Mouse (Mus musculus) heart, embryonic 14.5 days (tissue): Measurements from ENCODE around the gene Slc16a6. TPM values are rescaled to one million over a fixed set of nuclear protein-coding genes. Genes with fewer than 3 reads are reported as not detected.
"Not testable (repeated sequence)": the region's sequence is repeated elsewhere in the genome, so short reads cannot be mapped to it uniquely, and the experiment has no call there.

ENCODE experiments used
- ATAC-seq: fragments of 200-750 bp; cut with Nextera tagmentation; 2 replicates; pipeline ENCODE4 v1.8.0; 2017; ENCODE audit warnings: low read depth, moderate TSS enrichment; ENCODE audit not compliant: insufficient number of reproducible peaks, insufficient read depth, low FRiP score
- H3K27ac ChIP-seq, 2 experiments: fragments of 200-500 bp in 1 of 2; fragments of 300-500 bp in 1 of 2; sonication (generic) in 1 of 2; replicated peaks in 1 of 2; 2 replicates each; pipeline ENCODE4 v1.5.1; 2012 to 2014; ENCODE audit warnings: low read depth in 2 of 2, low read length in 2 of 2, control low read depth in 1 of 2, mild to moderate bottlenecking in 1 of 2, mixed read lengths in 1 of 2; ENCODE audit not compliant: control insufficient read depth in 1 of 2, insufficient read depth in 1 of 2
- H3K27me3 ChIP-seq: fragments of 300-500 bp; sonication (generic); 2 replicates; pipeline ENCODE4 v1.6.1; 2014; ENCODE audit warnings: mild to moderate bottlenecking, low read length, control low read depth; ENCODE audit not compliant: control insufficient read depth, insufficient read depth
- H3K36me3 ChIP-seq: fragments of 300-500 bp; sonication (generic); 2 replicates; pipeline ENCODE4 v1.6.1; 2014; ENCODE audit warnings: mild to moderate bottlenecking, control low read depth, low read length, mixed read lengths; ENCODE audit not compliant: control insufficient read depth, insufficient read depth
- H3K4me1 ChIP-seq, 2 experiments: fragments of 200-500 bp in 1 of 2; fragments of 300-500 bp in 1 of 2; sonication (generic) in 1 of 2; 2 replicates each; pipeline ENCODE4 v1.6.1; 2012 to 2014; ENCODE audit warnings: low read length in 2 of 2, control low read depth in 1 of 2, mixed read lengths in 1 of 2; ENCODE audit not compliant: control insufficient read depth in 2 of 2, insufficient read depth in 2 of 2
- H3K4me2 ChIP-seq: fragments of 300-500 bp; sonication (generic); 2 replicates; pipeline ENCODE4 v1.6.1; 2014; ENCODE audit warnings: mild to moderate bottlenecking, low read length
- H3K4me3 ChIP-seq, 2 experiments: fragments of 200-500 bp in 1 of 2; fragments of 300-500 bp in 1 of 2; sonication (generic) in 1 of 2; 2 replicates each; pipeline ENCODE4 v1.5.1; 2012 to 2014; ENCODE audit warnings: low read length in 2 of 2, mild to moderate bottlenecking in 2 of 2, control low read depth in 1 of 2, low read depth in 1 of 2, moderate library complexity in 1 of 2; ENCODE audit not compliant: control insufficient read depth in 1 of 2, insufficient read depth in 1 of 2
- H3K9ac ChIP-seq: fragments of 300-500 bp; sonication (generic); 2 replicates; pipeline ENCODE4 v1.6.1; 2014; ENCODE audit warnings: mild to moderate bottlenecking, low read length
- H3K9me3 ChIP-seq: fragments of 300-500 bp; sonication (generic); 2 replicates; pipeline ENCODE4 v1.6.1; 2016; ENCODE audit warnings: low read length, control low read depth; ENCODE audit not compliant: control insufficient read depth
- WGBS: fragments of 180-500 bp; shearing (Covaris S2); extraction: QIAGEN DNeasy Blood & Tissue Kit; methylation state at CpG from one replicate; pipeline ENCODE4 v1.1.7; 2014; 5-methylcytosine and 5-hydroxymethylcytosine counted together
- polyA plus RNA-seq: library from polyadenylated mRNA; unstranded; fragments of >200 nt; fragmentation: Nextera tagmentation; extraction: Ambion mirVana; gene quantifications from 2 replicates; pipeline ENCODE4 v1.2.1, GENCODE M21; 2014

The Slc16a6 gene
- polyA plus RNA-seq, 1 experiment from 2014 or later: 7.3 TPM

DNA sequence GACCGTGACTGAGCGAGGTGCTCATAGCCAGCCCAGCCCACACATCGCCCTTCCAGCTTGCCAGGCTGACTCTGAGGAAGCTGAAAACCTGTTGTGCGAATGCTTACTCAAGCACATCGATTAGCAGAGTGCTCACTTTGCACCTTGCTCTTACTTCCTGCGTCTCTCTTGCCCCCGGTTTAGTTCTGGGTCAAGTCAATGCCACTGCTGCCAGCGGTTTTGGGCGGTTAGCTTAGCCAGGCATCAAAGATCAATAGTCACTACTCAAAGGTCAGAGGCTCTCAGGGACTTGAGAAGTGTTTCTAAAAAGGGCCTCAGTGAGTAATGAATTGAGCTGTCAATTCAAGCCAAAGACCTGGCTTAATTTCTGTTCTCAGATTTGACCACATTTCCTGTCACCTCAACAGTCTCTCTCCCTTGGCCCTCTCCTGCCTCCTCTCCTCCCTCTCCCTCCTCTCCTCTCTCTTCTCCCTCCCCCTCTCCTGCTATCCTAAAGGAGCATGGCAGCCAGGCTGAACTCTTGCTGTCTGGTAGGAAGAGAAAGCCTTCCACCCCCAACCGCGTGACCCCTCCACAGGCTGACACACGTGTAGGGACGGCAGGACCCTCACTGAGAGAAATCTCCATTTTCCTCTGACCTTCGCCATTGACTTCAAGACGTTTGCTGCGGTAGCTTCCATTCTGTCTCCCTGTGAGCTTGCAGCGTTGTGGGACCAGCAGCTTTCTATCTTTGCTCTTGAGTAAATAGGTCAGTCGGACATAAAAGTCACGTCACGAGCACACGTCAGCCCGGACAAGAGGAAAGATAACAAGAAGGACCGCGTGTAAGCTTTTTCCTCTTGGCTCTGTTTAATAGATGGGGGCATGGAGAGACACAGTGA, 21.7 kb upstream of the Slc16a6 start:
- no peak overlapping the region for H3K27ac ChIP-seq
- WGBS: 37% methylated on average over 24 of the region's 24 CpGs
- H3K4me3 ChIP-seq: no peak overlapping the region
- no peak for ATAC-seq
- H3K9me3 ChIP-seq: no peaks in the 10 kb centered on the region
- H3K27me3 ChIP-seq: no peaks in the 10 kb centered on the region
- peak overlapping the region; percentile 45 for H3K4me2 ChIP-seq
- no peaks in the 10 kb centered on the region for H3K36me3 ChIP-seq
- H3K9ac ChIP-seq: no peak overlapping the region
- peaks cover 10 to 16% of the 10 kb centered on the region in 2 experiments for H3K4me1 ChIP-seq

DNA sequence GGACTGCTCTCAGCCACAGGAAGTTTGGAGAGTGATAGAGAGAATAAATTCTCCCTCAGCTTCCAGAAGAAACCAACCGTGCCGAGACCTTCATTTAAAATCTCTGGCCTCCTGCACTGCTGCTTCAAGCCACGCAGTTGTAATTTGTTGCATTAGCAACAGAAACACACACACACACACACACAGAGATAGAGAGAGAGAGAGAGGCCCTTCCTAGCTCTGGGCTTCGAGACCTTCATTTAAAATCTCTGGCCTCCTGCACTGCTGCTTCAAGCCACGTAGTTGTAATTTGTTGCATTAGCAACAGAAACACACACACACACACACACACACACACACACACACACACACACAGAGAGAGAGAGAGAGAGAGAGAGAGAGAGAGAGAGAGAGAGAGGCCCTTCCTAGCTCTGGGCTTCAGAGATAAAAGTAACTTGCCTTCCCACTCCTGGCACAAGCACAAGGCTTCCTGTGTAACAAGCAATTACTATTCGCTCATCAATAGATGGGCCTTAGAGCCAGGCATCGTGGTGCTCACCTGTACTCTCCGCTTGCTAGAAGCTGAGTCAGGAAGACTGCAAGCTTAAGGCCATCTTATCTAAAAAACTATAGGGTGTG, 19.6 kb upstream of the Slc16a6 start:
- not testable (repeated sequence) for H3K4me3 ChIP-seq, ATAC-seq, H3K27me3 ChIP-seq, H3K9me3 ChIP-seq, H3K9ac ChIP-seq, H3K4me2 ChIP-seq, H3K27ac ChIP-seq, H3K36me3 ChIP-seq
- H3K4me1 ChIP-seq: peaks cover 10 to 16% of the 10 kb centered on the region in 2 experiments
- 64% methylated on average over 8 of the region's 8 CpGs for WGBS

DNA sequence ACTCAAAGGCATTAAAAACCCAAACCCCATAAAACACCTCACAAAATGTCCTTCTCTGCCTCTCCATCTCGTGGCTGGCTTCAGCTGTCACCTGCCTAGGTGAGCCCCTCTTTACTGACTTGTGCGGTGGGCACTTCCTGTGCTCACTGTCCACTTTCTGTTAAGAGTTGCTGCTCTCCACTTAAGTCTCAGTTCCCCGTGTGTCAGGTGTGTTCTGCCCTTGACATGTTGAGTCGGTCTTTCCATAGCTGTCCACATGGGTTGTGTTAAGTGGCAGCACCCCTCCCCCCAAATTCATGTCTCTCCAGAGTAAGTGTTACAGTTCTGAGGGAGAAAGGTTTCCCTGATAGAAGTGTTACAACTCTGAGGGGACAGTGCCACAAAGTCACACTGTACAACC, 18.4 kb upstream of the Slc16a6 start:
- Histone ChIP-seq H3K27me3 (no peaks in the 10 kb centered on the region), H3K9ac (no peak overlapping the region), H3K4me3 (no peak overlapping the region), H3K4me1 (peaks cover 10 to 16% of the 10 kb centered on the region in 2 experiments), H3K9me3 (no peaks in the 10 kb centered on the region), H3K36me3 (no peaks in the 10 kb centered on the region), H3K27ac (no peak overlapping the region), H3K4me2 (no peak overlapping the region)
- ATAC-seq: no peak
- WGBS: 69% methylated on average over 4 of the region's 4 CpGs

DNA sequence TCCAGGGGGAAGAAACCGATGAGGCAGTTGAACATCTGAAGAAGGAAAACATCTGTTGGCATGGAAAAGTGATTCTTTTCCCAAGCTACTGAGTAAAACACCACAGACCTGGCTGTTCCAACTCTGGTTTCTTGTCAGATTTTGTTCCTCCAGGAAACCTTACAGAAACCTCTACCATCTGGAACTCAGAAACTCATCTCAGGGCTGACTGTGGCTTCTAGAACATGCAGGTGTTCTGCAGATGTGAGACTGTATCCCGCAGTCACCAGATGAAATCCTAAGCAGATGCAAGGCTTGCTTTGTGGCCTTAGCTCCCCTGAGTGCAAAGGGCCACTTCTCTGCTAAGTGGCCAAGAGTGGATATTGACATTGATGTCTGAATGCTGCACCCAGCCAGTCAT, 16.4 kb upstream of the Slc16a6 start:
- Histone ChIP-seq H3K36me3 (no peaks in the 10 kb centered on the region), H3K4me1 (peaks cover under 1 to 2% of the 10 kb centered on the region in 2 experiments; a peak in 2 of 4 replicates), H3K27ac (no peak overlapping the region), H3K27me3 (no peaks in the 10 kb centered on the region), H3K4me2 (no peak overlapping the region), H3K4me3 (no peak overlapping the region), H3K9ac (no peak overlapping the region), H3K9me3 (no peaks in the 10 kb centered on the region)
- 89% methylated on average over 2 of the region's 2 CpGs for whole genome bisulfite sequencing
- ATAC-seq: no peak

DNA sequence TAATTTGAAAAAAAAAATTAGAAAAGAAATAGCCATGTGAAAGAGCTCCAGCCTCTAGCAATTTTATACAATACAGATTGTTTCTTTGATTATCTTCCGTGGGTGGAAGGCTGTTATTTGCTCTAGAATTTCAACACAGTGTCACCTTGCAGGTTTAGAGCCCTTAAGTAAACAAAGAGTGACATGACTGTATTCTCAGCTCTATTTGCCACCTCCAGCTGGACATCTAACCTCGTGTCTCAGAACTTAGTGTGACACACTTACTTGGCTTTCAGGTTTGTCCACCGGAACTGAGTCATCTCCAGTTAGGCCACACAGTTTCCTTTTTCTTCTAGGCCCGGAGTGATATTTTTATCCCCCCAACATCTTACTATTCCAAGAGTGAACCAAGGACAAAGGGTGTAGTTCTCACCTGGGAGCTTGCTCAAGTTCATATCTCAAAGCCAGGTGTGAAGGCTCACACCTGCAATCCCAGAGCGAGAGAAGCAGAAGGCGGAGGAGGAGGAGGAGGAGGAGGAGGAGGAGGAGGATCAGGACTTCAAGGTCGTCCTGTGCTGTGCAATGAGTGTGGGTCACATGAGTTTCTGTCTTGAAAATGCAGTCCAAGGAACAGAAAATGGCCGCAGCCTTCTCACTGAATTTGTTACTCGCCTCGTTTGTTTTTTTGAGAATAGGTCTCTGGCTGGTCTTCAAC, 14.7 kb upstream of the Slc16a6 start:
- WGBS: 83% methylated on average over 10 of the region's 10 CpGs
- H3K27me3 ChIP-seq: no peaks in the 10 kb centered on the region

DNA sequence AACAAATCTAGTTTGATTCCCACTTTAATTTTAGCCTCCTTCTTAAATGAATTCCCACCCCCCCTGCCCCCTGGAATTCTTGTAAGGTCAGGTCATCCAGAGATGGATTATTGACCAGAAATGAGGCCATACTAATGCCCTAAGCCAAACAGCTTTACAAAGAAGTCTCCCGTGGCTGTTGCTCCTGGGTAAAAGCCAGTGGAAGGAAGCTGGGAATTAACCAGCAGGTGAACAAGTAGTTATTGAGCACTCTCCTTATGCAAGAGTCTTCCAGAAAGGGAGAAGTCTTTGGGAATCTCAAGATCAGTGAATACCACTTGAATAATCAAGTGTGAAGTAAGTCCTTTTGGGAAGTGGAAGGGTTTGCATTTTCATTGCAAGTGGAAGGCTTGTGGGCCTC, 13.7 kb upstream of the Slc16a6 start:
- Histone ChIP-seq H3K9ac (no peak overlapping the region), H3K36me3 (no peaks in the 10 kb centered on the region), H3K4me2 (no peak overlapping the region), H3K4me1 (no peaks in the 10 kb centered on the region), H3K4me3 (no peak overlapping the region), H3K27me3 (no peaks in the 10 kb centered on the region), H3K9me3 (no peaks in the 10 kb centered on the region), H3K27ac (no peak overlapping the region)
- WGBS: 58% methylated on average over 1 of the region's 1 CpGs
- ATAC-seq: no peak

More for the DNA sequence above, 14.7 kb upstream of the Slc16a6 start:
- Histone ChIP-seq H3K4me2 (no peak overlapping the region), H3K36me3 (no peaks in the 10 kb centered on the region), H3K4me1 (no peaks in the 10 kb centered on the region), H3K9ac (no peak overlapping the region), H3K4me3 (no peak overlapping the region), H3K9me3 (no peaks in the 10 kb centered on the region), H3K27ac (no peak overlapping the region)
- no peak for ATAC-seq

DNA sequence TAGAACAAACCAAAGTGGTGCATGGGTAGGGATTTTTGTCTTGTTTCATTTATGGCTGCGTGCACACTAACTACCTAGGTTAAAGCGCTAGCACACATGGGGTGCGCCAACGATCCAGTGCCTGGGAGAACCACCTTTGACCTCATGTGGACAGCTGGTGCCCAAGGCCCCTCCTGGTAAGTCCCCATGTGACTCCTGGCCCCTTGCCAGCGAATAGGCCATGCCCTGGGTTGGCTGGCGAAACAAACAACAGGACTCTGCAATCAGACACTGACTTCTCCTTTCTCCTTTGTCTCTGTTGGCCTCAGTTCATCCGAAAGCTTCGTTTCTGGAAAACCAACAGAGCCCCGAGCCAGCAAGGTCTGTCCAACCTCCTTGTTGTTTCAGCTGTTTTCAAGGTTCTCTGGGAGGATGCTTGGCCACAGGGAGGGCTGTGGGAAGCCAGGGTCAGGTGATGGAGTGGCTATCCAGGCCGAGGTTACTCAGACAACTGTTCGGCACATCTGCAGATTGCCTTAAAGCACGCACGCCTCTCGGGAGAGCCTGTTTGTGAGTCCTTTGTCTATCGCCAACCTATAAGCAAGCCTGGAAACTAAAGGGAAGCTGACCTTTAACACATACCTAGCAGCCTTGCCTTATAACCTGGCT, 12.1 kb upstream of the Slc16a6 start:
- Histone ChIP-seq H3K4me3 (no peak overlapping the region), H3K36me3 (no peaks in the 10 kb centered on the region), H3K27me3 (no peaks in the 10 kb centered on the region), H3K4me2 (no peak overlapping the region), H3K9ac (no peak overlapping the region), H3K27ac (no peak overlapping the region), H3K4me1 (no peaks in the 10 kb centered on the region), H3K9me3 (no peaks in the 10 kb centered on the region)
- WGBS: 85% methylated on average over 15 of the region's 15 CpGs
- no peak for ATAC-seq
